Mouse (Mus musculus) urinary bladder, postnatal 10 days (tissue): ENCODE data around the gene Sec24d.

Experiments
- DNase-seq: peaks from one replicate; pipeline ENCODE4 v3.0.0; 2022; ENCODE audit warnings: low spot score

Gene Sec24d

GRCm38 (mm10) chr3:123298283-123298682, 31.0 kb downstream of the Sec24d start:
- no peak for DNase-seq

- DNase-seq: no peak
Observed at GRCm38 (mm10) chr3:123301521-123301920, 34.3 kb downstream of the Sec24d start.

- no peak for DNase-seq
Observed at GRCm38 (mm10) chr3:123305611-123306010, 38.4 kb downstream of the Sec24d start.

- DNase-seq: no peak
Observed at GRCm38 (mm10) chr3:123307446-123307845, 40.2 kb downstream of the Sec24d start.

- DNase-seq: no peak
Observed at GRCm38 (mm10) chr3:123309141-123309540, 41.9 kb downstream of the Sec24d start.

GRCm38 (mm10) chr3:123312477-123313062, 45.3 kb downstream of the Sec24d start:
- no peak for DNase-seq

GRCm38 (mm10) chr3:123313477-123313876, 46.2 kb downstream of the Sec24d start:
- DNase-seq: no peak

- DNase-seq: no peak
Observed at GRCm38 (mm10) chr3:123313920-123314614, 46.8 kb downstream of the Sec24d start.

- DNase-seq: no peak
Observed at GRCm38 (mm10) chr3:123316066-123316465, 48.8 kb downstream of the Sec24d start.

GRCm38 (mm10) chr3:123317081-123317480, 49.8 kb downstream of the Sec24d start:
- no peak for DNase-seq

- DNase-seq: no peak
Observed at GRCm38 (mm10) chr3:123320341-123320740, 53.1 kb downstream of the Sec24d start.

- DNase-seq: no peak
Observed at GRCm38 (mm10) chr3:123321612-123322011, 54.4 kb downstream of the Sec24d start.

- no peak for DNase-seq
Observed at GRCm38 (mm10) chr3:123322147-123322546, 54.9 kb downstream of the Sec24d start.

GRCm38 (mm10) chr3:123324326-123324725, 57.1 kb downstream of the Sec24d start:
- DNase-seq: no peak

- DNase-seq: no peak
Observed at GRCm38 (mm10) chr3:123329251-123329650, 62.0 kb downstream of the Sec24d start.

- no peak for DNase-seq
Observed at GRCm38 (mm10) chr3:123330221-123330620, 63.0 kb downstream of the Sec24d start.

GRCm38 (mm10) chr3:123332330-123333054, 65.2 kb downstream of the Sec24d start:
- no peak for DNase-seq

GRCm38 (mm10) chr3:123333055-123333424, 65.8 kb downstream of the Sec24d start:
- DNase-seq: no peak

GRCm38 (mm10) chr3:123334947-123335346, 67.7 kb downstream of the Sec24d start:
- DNase-seq: no peak

GRCm38 (mm10) chr3:123335480-123335879, 68.2 kb downstream of the Sec24d start:
- no peak for DNase-seq

GRCm38 (mm10) chr3:123336455-123336854, 69.2 kb downstream of the Sec24d start:
- DNase-seq: no peak

GRCm38 (mm10) chr3:123336951-123337350, 69.7 kb downstream of the Sec24d start:
- no peak for DNase-seq

- no peak for DNase-seq
Observed at GRCm38 (mm10) chr3:123337853-123338252, 70.6 kb downstream of the Sec24d start.
